Mouse (Mus musculus): Measurements from ENCODE around the gene Pidd1. TPM values are rescaled to one million over a fixed set of nuclear protein-coding genes. Genes with fewer than 3 reads are reported as not detected.
"Not testable (repeated sequence)": the region's sequence is repeated elsewhere in the genome, so short reads cannot be mapped to it uniquely, and the experiment has no call there.

The Pidd1 gene
- total and polyA plus RNA-seq, 3 experiments = 5.8 to 24.9 (median 7.8) TPM

DNA sequence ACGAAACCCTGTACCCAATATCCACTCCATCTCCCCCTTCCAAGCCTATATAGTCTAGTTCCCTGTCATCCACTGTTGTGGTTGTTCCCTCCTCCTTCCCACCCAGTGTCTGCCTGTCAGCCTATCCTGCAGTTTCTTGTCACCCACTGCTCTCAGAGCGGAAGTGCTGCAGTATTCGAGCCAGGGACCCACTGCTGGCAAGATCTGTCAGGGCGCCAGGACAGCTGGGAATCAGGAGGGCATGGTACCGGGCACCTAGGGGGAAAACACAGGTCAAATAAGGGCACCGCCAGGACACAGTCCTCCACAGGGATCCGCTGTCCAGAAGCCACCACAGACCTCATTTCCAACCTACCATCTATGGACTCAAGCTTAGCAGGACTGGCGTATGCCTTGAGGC lies 33.2 kb downstream of the Pidd1 start:
- DNase-seq (ENCODE audit: extremely low read depth) = no peak
- TF ChIP-seq JUN (IDR thresholded peaks at IDR 0.05; ENCODE audit: insufficient read depth, low read depth, low read length) (no peak), MAX (IDR thresholded peaks at IDR 0.05; ENCODE audit: low read length) (no peak), MYC (IDR thresholded peaks at IDR 0.05; ENCODE audit: low read depth, low read length) (no peak), NRF1 (IDR thresholded peaks at IDR 0.05; ENCODE audit: low read depth, low read length) (no peak), PAX5 (IDR thresholded peaks at IDR 0.05; ENCODE audit: low read length) (no peak), SIN3A (IDR thresholded peaks at IDR 0.05; ENCODE audit: low read length) (no peak), ELF1 (IDR thresholded peaks at IDR 0.05; ENCODE audit: low read depth, low read length) (no peak), MAFK (IDR thresholded peaks at IDR 0.05; ENCODE audit: insufficient replicate concordance, low read length) (no peak), MAZ (IDR thresholded peaks at IDR 0.05; ENCODE audit: low read depth, low read length) (no peak), CTCF (conservative IDR thresholded peaks at IDR 0.05 in 1 of 2, IDR thresholded peaks at IDR 0.05 in 1 of 2; ENCODE audit: low read depth in 2 of 2, low read length in 2 of 2) (no peak), IRF4 (IDR thresholded peaks at IDR 0.05; ENCODE audit: low read depth, low read length) (no peak), ZNF384 (IDR thresholded peaks at IDR 0.05; ENCODE audit: low read depth, low read length) (no peak), GABPA (IDR thresholded peaks at IDR 0.05; ENCODE audit: insufficient replicate concordance, low read depth, low read length) (no peak), RAD21 (IDR thresholded peaks at IDR 0.05; ENCODE audit: low read depth, low read length) (no peak), UBTF (IDR thresholded peaks at IDR 0.05; ENCODE audit: low read depth, low read length) (no peak), USF1 (IDR thresholded peaks at IDR 0.05; ENCODE audit: low read depth, low read length) (no peak), EP300 (IDR thresholded peaks at IDR 0.05; ENCODE audit: low read length) (no peak), BHLHE40 (IDR thresholded peaks at IDR 0.05; ENCODE audit: low read depth, low read length) (no peak)
- H3K36me3 ChIP-seq (replicated peaks in 1 of 2; ENCODE audit: control insufficient read depth in 1 of 2, insufficient read depth in 1 of 2, low read length in 1 of 2) = peaks cover 28 to 46% of the 10 kb centered on the region in 2 experiments
- no peak overlapping the region for H3K4me2 ChIP-seq (ENCODE audit: insufficient read depth, low read depth, poor library complexity, severe bottlenecking)
- dilution Hi-C loops (cut with MboI; ENCODE audit: extremely low pct_ligation_motif_present, extremely low pct_unique_long_range_greater_than_20kb, low sequenced_read_pairs) (no loop called here), in situ Hi-C loops (cut with MboI; ENCODE audit: low pct_ligation_motif_present, low pct_unique_long_range_greater_than_20kb, low sequenced_read_pairs) (loop anchor here (5.0 kb wide), 1 partner anchor 42 kb away; no protein-coding TSS in a partner anchor)
- H3K4me3 ChIP-seq (replicated peaks in 1 of 3; ENCODE audit: low read depth in 2 of 3, low read length in 2 of 3, poor library complexity in 1 of 3) = no peak overlapping the region
- H3K9me3 ChIP-seq (replicated peaks; ENCODE audit: low read length) = no peaks in the 10 kb centered on the region
- no peaks in the 10 kb centered on the region for H3K27me3 ChIP-seq (replicated peaks)
- H3K27ac ChIP-seq (ENCODE audit: insufficient read depth, low read depth) = no peak overlapping the region
- H3K9ac ChIP-seq (ENCODE audit: insufficient read depth, low read depth) = no peak overlapping the region
- peaks cover 5 to 23% of the 10 kb centered on the region in 2 experiments for H3K4me1 ChIP-seq (ENCODE audit: control insufficient read depth in 1 of 2, insufficient read depth in 2 of 2)
- no peaks in the 10 kb centered on the region for H3K79me2 ChIP-seq (replicated peaks; ENCODE audit: control insufficient read depth, extremely low read depth, insufficient read depth, poor library complexity, severe bottlenecking)

DNA sequence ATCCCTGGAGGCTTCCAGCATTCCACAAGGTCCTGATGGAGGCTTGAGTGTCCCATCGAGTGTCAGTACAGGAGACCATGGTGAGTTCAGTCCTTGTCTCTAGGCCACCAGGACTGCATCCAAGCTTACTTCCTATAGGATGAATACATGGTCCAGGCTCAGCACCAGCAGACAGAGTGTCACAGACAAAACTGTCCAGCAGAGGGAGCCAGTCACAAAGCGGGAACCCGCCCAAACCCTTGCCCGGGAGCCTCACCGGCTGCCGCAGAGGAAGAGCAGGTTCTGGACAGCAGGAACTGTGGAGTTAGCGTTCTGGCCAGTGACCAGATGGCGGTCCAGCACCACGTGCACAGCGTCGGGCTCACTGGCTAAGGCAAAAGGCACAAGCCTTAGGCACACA lies 35.0 kb downstream of the Pidd1 start:
- Histone ChIP-seq H3K9ac (ENCODE audit: insufficient read depth, low read depth) (no peak overlapping the region), H3K27ac (ENCODE audit: insufficient read depth, low read depth) (no peak overlapping the region), H3K27me3 (replicated peaks) (no peaks in the 10 kb centered on the region), H3K79me2 (replicated peaks; ENCODE audit: control insufficient read depth, extremely low read depth, insufficient read depth, poor library complexity, severe bottlenecking) (no peaks in the 10 kb centered on the region), H3K9me3 (replicated peaks; ENCODE audit: low read length) (no peaks in the 10 kb centered on the region), H3K36me3 (replicated peaks in 1 of 2; ENCODE audit: control insufficient read depth in 1 of 2, insufficient read depth in 1 of 2, low read length in 1 of 2) (peaks cover 28 to 55% of the 10 kb centered on the region in 2 experiments), H3K4me1 (ENCODE audit: control insufficient read depth in 1 of 2, insufficient read depth in 2 of 2) (peaks cover 5 to 16% of the 10 kb centered on the region in 2 experiments), H3K4me2 (ENCODE audit: insufficient read depth, low read depth, poor library complexity, severe bottlenecking) (no peak overlapping the region), H3K4me3 (replicated peaks in 1 of 3; ENCODE audit: low read depth in 2 of 3, low read length in 2 of 3, poor library complexity in 1 of 3) (no peak overlapping the region)
- DNase-seq (ENCODE audit: extremely low read depth) = peak; percentile 77
- TF ChIP-seq NRF1 (IDR thresholded peaks at IDR 0.05; ENCODE audit: low read depth, low read length) (no peak), CTCF (conservative IDR thresholded peaks at IDR 0.05 in 1 of 2, IDR thresholded peaks at IDR 0.05 in 1 of 2; ENCODE audit: low read depth in 2 of 2, low read length in 2 of 2) (peak; percentile 57 to 92; a peak in 3 of 4 replicates), IRF4 (IDR thresholded peaks at IDR 0.05; ENCODE audit: low read depth, low read length) (0 out of 2 replicates have a peak, but pooled peaks have one; percentile 33), MAX (IDR thresholded peaks at IDR 0.05; ENCODE audit: low read length) (no peak; the same call in 1 of the 2 replicates), RAD21 (IDR thresholded peaks at IDR 0.05; ENCODE audit: low read depth, low read length) (peak; percentile 83), UBTF (IDR thresholded peaks at IDR 0.05; ENCODE audit: low read depth, low read length) (no peak), ELF1 (IDR thresholded peaks at IDR 0.05; ENCODE audit: low read depth, low read length) (peak; percentile 32; the same call in 1 of the 2 replicates), HCFC1 (IDR thresholded peaks at IDR 0.05; ENCODE audit: low read depth, low read length) (no peak), SMC3 (IDR thresholded peaks at IDR 0.05; ENCODE audit: low read depth, low read length) (peak; percentile 92), ZC3H11A (IDR thresholded peaks at IDR 0.05; ENCODE audit: low read depth, low read length) (peak; percentile 44), MYC (IDR thresholded peaks at IDR 0.05; ENCODE audit: low read depth, low read length) (0 out of 2 replicates have a peak, but pooled peaks have one; percentile 29), E2F4 (IDR thresholded peaks at IDR 0.05; ENCODE audit: insufficient replicate concordance, low read depth, low read length) (peak; percentile 73; the same call in 1 of the 2 replicates), POLR2A (IDR thresholded peaks at IDR 0.05; ENCODE audit: low read depth, low read length) (no peak)
- in situ Hi-C loops (cut with MboI; ENCODE audit: low pct_ligation_motif_present, low pct_unique_long_range_greater_than_20kb, low sequenced_read_pairs) = no loop called here
- dilution Hi-C loops (cut with MboI; ENCODE audit: extremely low pct_ligation_motif_present, extremely low pct_unique_long_range_greater_than_20kb, low sequenced_read_pairs) = no loop called here

- H3K4me1 ChIP-seq (ENCODE audit: control insufficient read depth in 1 of 2, insufficient read depth in 2 of 2); DNase-seq (ENCODE audit: extremely low read depth); in situ Hi-C loops (cut with MboI; ENCODE audit: low pct_ligation_motif_present, low pct_unique_long_range_greater_than_20kb, low sequenced_read_pairs); H3K9ac ChIP-seq (ENCODE audit: insufficient read depth, low read depth); H3K27me3 ChIP-seq (replicated peaks); dilution Hi-C loops (cut with MboI; ENCODE audit: extremely low pct_ligation_motif_present, extremely low pct_unique_long_range_greater_than_20kb, low sequenced_read_pairs); H3K27ac ChIP-seq (ENCODE audit: insufficient read depth, low read depth); H3K4me3 ChIP-seq (replicated peaks in 1 of 3; ENCODE audit: low read depth in 2 of 3, low read length in 2 of 3, poor library complexity in 1 of 3); H3K79me2 ChIP-seq (replicated peaks; ENCODE audit: control insufficient read depth, extremely low read depth, insufficient read depth, poor library complexity, severe bottlenecking); H3K9me3 ChIP-seq (replicated peaks; ENCODE audit: low read length); H3K4me2 ChIP-seq (ENCODE audit: insufficient read depth, low read depth, poor library complexity, severe bottlenecking): not testable (repeated sequence)
- H3K36me3 ChIP-seq (replicated peaks in 1 of 2; ENCODE audit: control insufficient read depth in 1 of 2, insufficient read depth in 1 of 2, low read length in 1 of 2) = peaks cover 31 to 64% of the 10 kb centered on the region in 2 experiments
These were observed 36.2 kb downstream of the Pidd1 start for GRCm38 (mm10) chr7:141407670-141408069.

All from CH12.LX (cell line).